Mouse (Mus musculus) heart, postnatal 0 days (tissue): ENCODE results near the gene Tmem104. TPM values are rescaled to one million over a fixed set of nuclear protein-coding genes. Genes with fewer than 3 reads are reported as not detected.

Experiments
- ATAC-seq: fragments of 200-750 bp; cut with Nextera tagmentation; 2 replicates; pipeline ENCODE4 v1.8.0; 2017; ENCODE audit warnings: low read depth, moderate number of reproducible peaks, moderate library complexity; ENCODE audit not compliant: insufficient read depth
- DNase-seq: peaks from one replicate; pipeline ENCODE4 v3.0.0-alpha.2; 2016; ENCODE audit warnings: low spot score
- H3K27ac ChIP-seq: fragments of 300-500 bp; sonication (generic); 2 replicates; pipeline ENCODE4 v1.5.1; 2014; ENCODE audit warnings: low read depth, mild to moderate bottlenecking
- H3K27me3 ChIP-seq: fragments of 300-500 bp; sonication (generic); 2 replicates; pipeline ENCODE4 v1.6.1; 2014; ENCODE audit warnings: low read length, mixed read lengths; ENCODE audit not compliant: control insufficient read depth, insufficient read depth
- H3K36me3 ChIP-seq: fragments of 300-500 bp; sonication (generic); replicated peaks from 2 replicates; pipeline ENCODE4 v1.6.1; 2014; ENCODE audit warnings: low read length, mixed read lengths; ENCODE audit not compliant: control insufficient read depth, insufficient read depth
- H3K4me1 ChIP-seq: fragments of 300-500 bp; sonication (generic); 2 replicates; pipeline ENCODE4 v1.6.1; 2014; ENCODE audit warnings: antibody characterized with exemption; ENCODE audit not compliant: control insufficient read depth, insufficient read depth
- H3K4me2 ChIP-seq: fragments of 300-500 bp; sonication (generic); 2 replicates; pipeline ENCODE4 v1.6.1; 2014; ENCODE audit warnings: low read depth, mild to moderate bottlenecking, low read length, moderate library complexity
- H3K4me3 ChIP-seq: fragments of 300-500 bp; sonication (generic); 2 replicates; pipeline ENCODE4 v1.5.1; 2014; ENCODE audit warnings: low read depth, low read length
- H3K9ac ChIP-seq: fragments of 300-500 bp; sonication (generic); replicated peaks from 2 replicates; pipeline ENCODE4 v1.6.1; 2014; ENCODE audit warnings: low read depth, low read length, mixed read lengths
- H3K9me3 ChIP-seq: fragments of 300-500 bp; sonication (generic); replicated peaks from 2 replicates; pipeline ENCODE4 v1.6.1; 2016; ENCODE audit warnings: low read length; ENCODE audit not compliant: control insufficient read depth
- CTCF ChIP-seq: IDR thresholded peaks from 2 replicates; pipeline ENCODE4 v1.5.1; 2016; ENCODE audit warnings: antibody characterized with exemption, control low read depth, low read depth
- EP300 ChIP-seq: IDR thresholded peaks from 2 replicates; pipeline ENCODE4 v1.6.1; 2016; ENCODE audit warnings: antibody characterized with exemption, low read depth
- WGBS: fragments of 180-500 bp; shearing (Covaris S2); extraction: QIAGEN DNeasy Blood & Tissue Kit; methylation state at CpG from one replicate; pipeline ENCODE4 v1.1.7; 2014; 5-methylcytosine and 5-hydroxymethylcytosine counted together
- microRNA-seq: library from miRNA; unstranded; fragments of <30 nt; microRNA quantifications from one replicate; pipeline ENCODE4, GENCODE M21; 2016
- polyA plus RNA-seq: library from polyadenylated mRNA; unstranded; fragments of >200 nt; fragmentation: Nextera tagmentation; extraction: Ambion mirVana; gene quantifications from 2 replicates; pipeline ENCODE4 v1.2.1, GENCODE M21; 2015
- total RNA-seq: library from RNA; depleted of rRNA; stranded (reverse); fragments of >200 nt; gene quantifications from 2 replicates; pipeline ENCODE4 v1.2.3, GENCODE M21; 2014; ENCODE audit warnings: low replicate concordance; rRNA removed

The Tmem104 gene
- total and polyA plus RNA-seq, 2 experiments from 2014 or later: 4.1 to 6.4 TPM

GRCm38 (mm10) chr11:115291503-115291902 is 104.2 kb downstream of the Tmem104 start:
- Histone ChIP-seq H3K9ac (no peak overlapping the region), H3K27ac (no peak overlapping the region), H3K4me2 (no peak overlapping the region), H3K27me3 (peaks cover 4% of the 10 kb centered on the region; the same call in 1 of the 2 replicates), H3K36me3 (no peaks in the 10 kb centered on the region), H3K4me1 (peaks cover 17% of the 10 kb centered on the region), H3K4me3 (no peak overlapping the region), H3K9me3 (no peaks in the 10 kb centered on the region)
- TF ChIP-seq EP300 (no peak), CTCF (no peak)
- no peak for DNase-seq
- no peak for ATAC-seq
- 84% methylated on average over 10 of the region's 10 CpGs for WGBS

GRCm38 (mm10) chr11:115292631-115293375 is 105.5 kb downstream of the Tmem104 start:
- WGBS: 51% methylated on average over 14 of the region's 14 CpGs
- H3K4me3 ChIP-seq: no peak overlapping the region
- no peak overlapping the region for H3K9ac ChIP-seq
- H3K9me3 ChIP-seq: no peaks in the 10 kb centered on the region
- peak overlapping the region; percentile 25; the same call in 1 of the 2 replicates for H3K27ac ChIP-seq
- DNase-seq (peak; percentile 38), ATAC-seq (peak; percentile 30; the same call in 1 of the 2 replicates)
- no peak overlapping the region for H3K4me2 ChIP-seq
- no peaks in the 10 kb centered on the region for H3K36me3 ChIP-seq
- peaks cover 17% of the 10 kb centered on the region for H3K4me1 ChIP-seq
- TF ChIP-seq EP300 (no peak), CTCF (no peak)
- peaks cover 8% of the 10 kb centered on the region; the same call in 1 of the 2 replicates for H3K27me3 ChIP-seq

DNA sequence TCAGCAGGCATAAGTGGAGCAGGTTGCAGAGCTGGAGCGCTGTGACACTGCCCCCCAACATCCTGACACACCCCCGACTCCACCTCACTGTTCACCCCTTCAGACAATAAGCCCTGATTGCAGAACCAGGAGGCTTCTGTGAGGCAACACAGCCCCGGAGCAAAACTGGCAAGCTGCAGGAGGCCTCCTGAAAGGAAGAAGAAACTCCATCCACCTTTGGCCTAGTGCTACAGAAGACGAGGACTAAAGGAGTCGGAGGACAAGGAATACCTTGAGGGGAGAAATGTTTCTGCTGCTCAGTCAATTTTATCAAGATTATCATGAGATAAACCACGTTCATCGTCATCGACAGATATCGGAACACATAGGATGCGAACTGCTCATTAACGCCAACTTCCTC is 108.7 kb downstream of the Tmem104 start:
- Histone ChIP-seq H3K9me3 (no peaks in the 10 kb centered on the region), H3K36me3 (no peaks in the 10 kb centered on the region), H3K27ac (no peak overlapping the region), H3K4me3 (no peak overlapping the region), H3K9ac (no peak overlapping the region), H3K27me3 (peaks cover 14% of the 10 kb centered on the region; the same call in 1 of the 2 replicates), H3K4me2 (no peak overlapping the region), H3K4me1 (peaks cover 11% of the 10 kb centered on the region)
- no peak for TF ChIP-seq CTCF
- no peak for TF ChIP-seq EP300
- DNase-seq: no peak
- WGBS: 85% methylated on average over 11 of the region's 11 CpGs
- ATAC-seq: no peak

Small RNA genes lying within 50 kb of the gene (microRNA-seq; reads per million reads assigned to microRNA genes)
- gene Gm25837: not detected

Other genes with a start within 250 kb of the Tmem104 start
- not detected in 2 replicates for gene Cd300c, start 218.3 kb upstream of the Tmem104 start, total RNA-seq
- gene Cd300c, start 218.3 kb upstream of the Tmem104 start, polyA plus RNA-seq: not detected in 2 replicates
- gene Cd300ld, start 197.6 kb upstream of the Tmem104 start, total RNA-seq: not detected in 2 replicates
- 0.31 and 0.32 TPM in 2 replicates for gene Cd300ld, start 197.6 kb upstream of the Tmem104 start, polyA plus RNA-seq
- gene Cd300c2, start 185.6 kb upstream of the Tmem104 start, total RNA-seq: 0.19 and 3.2 TPM in 2 replicates
- gene Cd300c2, start 185.6 kb upstream of the Tmem104 start, polyA plus RNA-seq: 2.5 and 3.2 TPM in 2 replicates
- gene Cd300ld2, start 171.3 kb upstream of the Tmem104 start, total RNA-seq: not detected in 2 replicates
- not detected in 2 replicates for gene Cd300ld2, start 171.3 kb upstream of the Tmem104 start, polyA plus RNA-seq
- not detected in 2 replicates for gene Cd300ld4, start 160.5 kb upstream of the Tmem104 start, total RNA-seq
- not detected in 2 replicates for gene Cd300ld4, start 160.5 kb upstream of the Tmem104 start, polyA plus RNA-seq
- gene Cd300ld5, start 149.7 kb upstream of the Tmem104 start, total RNA-seq: not detected in 2 replicates
- not detected in 2 replicates for gene Cd300ld5, start 149.7 kb upstream of the Tmem104 start, polyA plus RNA-seq
- gene Cd300ld3, start 139.1 kb upstream of the Tmem104 start, total RNA-seq: not detected in 2 replicates
- gene Cd300ld3, start 139.1 kb upstream of the Tmem104 start, polyA plus RNA-seq: not detected in 2 replicates
- gene Cd300e, start 125.3 kb upstream of the Tmem104 start, total RNA-seq: not detected in 2 replicates
- 0.07 TPM in 1 of 2 replicates, not detected in the other for gene Cd300e, start 125.3 kb upstream of the Tmem104 start, polyA plus RNA-seq
- gene Rab37, start 96.1 kb upstream of the Tmem104 start, total RNA-seq: 0.04 and 2.0 TPM in 2 replicates
- 1.1 and 1.3 TPM in 2 replicates for gene Rab37, start 96.1 kb upstream of the Tmem104 start, polyA plus RNA-seq
- 0.15 and 3.3 TPM in 2 replicates for gene Cd300lf, start 53.5 kb upstream of the Tmem104 start, total RNA-seq
- 0.63 and 0.96 TPM in 2 replicates for gene Cd300lf, start 53.5 kb upstream of the Tmem104 start, polyA plus RNA-seq
- 11.3 and 13.6 TPM in 2 replicates for gene Slc9a3r1, start 24.1 kb upstream of the Tmem104 start, total RNA-seq
- gene Slc9a3r1, start 24.1 kb upstream of the Tmem104 start, polyA plus RNA-seq: 12.3 and 14.2 TPM in 2 replicates
- gene Nat9, start 372 bp downstream of the Tmem104 start, total RNA-seq: 7.7 and 8.0 TPM in 2 replicates
- gene Nat9, start 372 bp downstream of the Tmem104 start, polyA plus RNA-seq: 21.1 and 21.6 TPM in 2 replicates
- gene Grin2c, start 79.8 kb downstream of the Tmem104 start, total RNA-seq: 0.15 and 1.6 TPM in 2 replicates
- not detected in 2 replicates for gene Grin2c, start 79.8 kb downstream of the Tmem104 start, polyA plus RNA-seq
- gene Fdxr, start 89.6 kb downstream of the Tmem104 start, total RNA-seq: 13.8 and 18.2 TPM in 2 replicates
- gene Fdxr, start 89.6 kb downstream of the Tmem104 start, polyA plus RNA-seq: 9.6 and 10.1 TPM in 2 replicates
- gene Fads6, start 110.2 kb downstream of the Tmem104 start, total RNA-seq: 2.9 and 3.5 TPM in 2 replicates
- 0.33 and 0.34 TPM in 2 replicates for gene Fads6, start 110.2 kb downstream of the Tmem104 start, polyA plus RNA-seq
- 0.12 TPM in 1 of 2 replicates, not detected in the other for gene Otop2, start 119.7 kb downstream of the Tmem104 start, total RNA-seq
- not detected in 2 replicates for gene Otop2, start 119.7 kb downstream of the Tmem104 start, polyA plus RNA-seq
- gene Ush1g, start 134.6 kb downstream of the Tmem104 start, total RNA-seq: 0.31 TPM in 1 of 2 replicates, not detected in the other
- 0.03 and 0.05 TPM in 2 replicates for gene Ush1g, start 134.6 kb downstream of the Tmem104 start, polyA plus RNA-seq
- not detected in 2 replicates for gene Otop3, start 147.2 kb downstream of the Tmem104 start, total RNA-seq
- not detected in 2 replicates for gene Otop3, start 147.2 kb downstream of the Tmem104 start, polyA plus RNA-seq
- 8.3 and 11.9 TPM in 2 replicates for gene Hid1, start 180.3 kb downstream of the Tmem104 start, total RNA-seq
- gene Hid1, start 180.3 kb downstream of the Tmem104 start, polyA plus RNA-seq: 5.3 and 5.4 TPM in 2 replicates
- gene Cdr2l, start 194.4 kb downstream of the Tmem104 start, total RNA-seq: 23.1 and 26.7 TPM in 2 replicates
- 5.2 and 5.6 TPM in 2 replicates for gene Cdr2l, start 194.4 kb downstream of the Tmem104 start, polyA plus RNA-seq
- 107 and 285 TPM in 2 replicates for gene Mrpl58, start 216.3 kb downstream of the Tmem104 start, total RNA-seq
- gene Mrpl58, start 216.3 kb downstream of the Tmem104 start, polyA plus RNA-seq: 224 and 232 TPM in 2 replicates
- gene Atp5h, start 232.5 kb downstream of the Tmem104 start, total RNA-seq: 991 and 1,040 TPM in 2 replicates
- gene Atp5h, start 232.5 kb downstream of the Tmem104 start, polyA plus RNA-seq: 4,106 and 4,345 TPM in 2 replicates
- 8.3 and 8.4 TPM in 2 replicates for gene Kctd2, start 232.6 kb downstream of the Tmem104 start, total RNA-seq
- 15.1 and 15.6 TPM in 2 replicates for gene Kctd2, start 232.6 kb downstream of the Tmem104 start, polyA plus RNA-seq